Mouse (Mus musculus): ENCODE data around the gene Ldlrad3.

DNA sequence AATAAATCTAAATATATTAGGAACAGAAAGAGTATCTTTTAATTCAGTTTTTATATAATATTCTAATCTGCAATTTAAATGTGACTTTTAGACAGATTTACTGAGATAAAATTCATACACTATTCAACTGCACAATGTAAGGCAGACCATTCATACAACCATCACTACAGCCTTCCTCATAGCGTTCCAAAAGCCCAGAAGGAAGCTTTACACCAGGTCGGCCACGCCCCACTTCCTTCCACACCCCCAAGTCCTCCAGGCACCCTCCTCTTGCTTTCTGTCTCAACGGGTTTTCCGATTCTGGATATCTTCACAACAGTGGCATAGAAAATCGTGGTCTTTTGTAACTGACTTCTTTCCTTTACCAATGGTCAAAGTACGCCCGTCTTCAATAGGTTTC is 39.8 kb downstream of the Ldlrad3 start:
- TF ChIP-seq CTCF (IDR thresholded peaks at IDR 0.05; ENCODE audit: low read depth, low read length) (no peak), POLR2A (IDR thresholded peaks at IDR 0.05; ENCODE audit: borderline replicate concordance, low read depth, low read length) (no peak)
